Mouse (Mus musculus) midbrain, postnatal 0 days (tissue): ENCODE results near the gene Gls2. TPM values are rescaled to one million over a fixed set of nuclear protein-coding genes. Genes with fewer than 3 reads are reported as not detected.

Experiments
- ATAC-seq: fragments of 200-750 bp; cut with Nextera tagmentation; 2 replicates; pipeline ENCODE4 v1.8.0; 2017; ENCODE audit warnings: moderate number of reproducible peaks, mild to moderate bottlenecking, moderate TSS enrichment, moderate library complexity; ENCODE audit not compliant: low FRiP score
- DNase-seq: peaks from one replicate; pipeline ENCODE4 v3.0.0-alpha.2; 2015; ENCODE audit warnings: low spot score
- H3K27ac ChIP-seq: fragments of 300-500 bp; sonication (generic); 2 replicates; pipeline ENCODE4 v1.5.1; 2014; ENCODE audit warnings: low read depth, mild to moderate bottlenecking, low read length, mixed read lengths
- H3K27me3 ChIP-seq: fragments of 300-500 bp; sonication (generic); 2 replicates; pipeline ENCODE4 v1.6.1; 2014; ENCODE audit warnings: low read length, control low read depth, mixed read lengths; ENCODE audit not compliant: insufficient read depth
- H3K36me3 ChIP-seq: fragments of 300-500 bp; sonication (generic); 2 replicates; pipeline ENCODE4 v1.6.1; 2014; ENCODE audit warnings: low read length, control low read depth, mixed read lengths; ENCODE audit not compliant: insufficient read depth
- H3K4me1 ChIP-seq: fragments of 300-500 bp; sonication (generic); 2 replicates; pipeline ENCODE4 v1.6.1; 2014; ENCODE audit warnings: mild to moderate bottlenecking, control low read depth, antibody characterized with exemption, low read length, mixed read lengths; ENCODE audit not compliant: insufficient read depth
- H3K4me2 ChIP-seq: fragments of 300-500 bp; sonication (generic); 2 replicates; pipeline ENCODE4 v1.6.1; 2014; ENCODE audit warnings: low read depth, mild to moderate bottlenecking, low read length, mixed read lengths; ENCODE audit not compliant: poor library complexity, severe bottlenecking
- H3K4me3 ChIP-seq: fragments of 300-500 bp; sonication (generic); 2 replicates; pipeline ENCODE4 v1.5.1; 2014; ENCODE audit warnings: low read depth, mild to moderate bottlenecking, low read length, moderate library complexity
- H3K9ac ChIP-seq: fragments of 300-500 bp; sonication (generic); replicated peaks from 2 replicates; pipeline ENCODE4 v1.6.1; 2014; ENCODE audit warnings: mild to moderate bottlenecking, low read length, moderate library complexity, mixed read lengths; ENCODE audit not compliant: poor library complexity, severe bottlenecking
- H3K9me3 ChIP-seq: fragments of 300-500 bp; sonication (generic); 2 replicates; pipeline ENCODE4 v1.6.1; 2016; ENCODE audit warnings: low read length, control low read depth
- CTCF ChIP-seq: IDR thresholded peaks from 2 replicates; pipeline ENCODE4 v1.5.1; 2016; ENCODE audit warnings: antibody characterized with exemption, mild to moderate bottlenecking
- WGBS: fragments of 180-500 bp; shearing (Covaris S2); extraction: QIAGEN DNeasy Blood & Tissue Kit; methylation state at CpG from one replicate; pipeline ENCODE4 v1.1.7; 2014; 5-methylcytosine and 5-hydroxymethylcytosine counted together
- polyA plus RNA-seq: library from polyadenylated mRNA; unstranded; fragments of >200 nt; fragmentation: Nextera tagmentation; extraction: Ambion mirVana; gene quantifications from 2 replicates; pipeline ENCODE4 v1.2.1, GENCODE M21; 2015
- total RNA-seq: library from RNA; depleted of rRNA; stranded (reverse); fragments of >200 nt; gene quantifications from 2 replicates; pipeline ENCODE4 v1.2.3, GENCODE M21; 2014

Gls2 gene
- total and polyA plus RNA-seq, 2 experiments from 2014 or later: 1.2 to 4.4 TPM

DNA sequence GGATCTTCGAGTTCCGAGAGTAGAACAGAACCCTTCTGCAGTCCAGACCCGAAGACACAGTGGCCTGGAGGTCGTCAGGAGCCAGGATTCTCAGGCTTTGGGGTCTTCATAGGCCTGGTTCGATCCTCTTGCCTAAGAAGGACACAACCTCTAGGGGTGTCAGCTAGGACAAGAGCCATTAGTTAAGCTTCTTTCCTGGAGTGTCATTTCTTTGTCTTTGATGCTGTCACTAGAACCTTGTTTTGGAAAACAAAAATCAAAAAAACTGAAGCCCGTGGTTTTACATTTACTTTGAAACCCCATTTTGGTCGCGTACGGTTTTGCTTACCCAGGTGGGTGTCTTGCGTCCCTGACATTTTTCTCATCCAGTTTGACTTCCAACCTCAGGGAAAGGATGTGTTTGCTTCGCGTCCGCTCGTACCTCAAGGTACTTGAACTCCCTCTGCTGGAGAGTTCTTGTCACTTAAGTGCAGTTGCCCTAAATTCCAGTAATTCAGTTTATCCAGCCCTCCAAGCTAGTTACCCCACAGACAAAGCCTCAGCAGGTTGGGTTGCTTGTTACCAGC is 38.2 kb downstream of the Gls2 start:
- WGBS: under 1% methylated on average over 14 of the region's 14 CpGs
- no peaks in the 10 kb centered on the region for H3K4me1 ChIP-seq
- peak overlapping the region; percentile 73 for H3K4me3 ChIP-seq
- ATAC-seq: peak; percentile 67
- peak overlapping the region; percentile 90 for H3K27ac ChIP-seq
- H3K9ac ChIP-seq: peak overlapping the region; percentile 67
- H3K27me3 ChIP-seq: no peaks in the 10 kb centered on the region
- peak; percentile 87 for DNase-seq
- no peaks in the 10 kb centered on the region for H3K36me3 ChIP-seq
- no peaks in the 10 kb centered on the region for H3K9me3 ChIP-seq
- TF ChIP-seq CTCF: peak; percentile 83
- H3K4me2 ChIP-seq: peak overlapping the region; percentile 46

DNA sequence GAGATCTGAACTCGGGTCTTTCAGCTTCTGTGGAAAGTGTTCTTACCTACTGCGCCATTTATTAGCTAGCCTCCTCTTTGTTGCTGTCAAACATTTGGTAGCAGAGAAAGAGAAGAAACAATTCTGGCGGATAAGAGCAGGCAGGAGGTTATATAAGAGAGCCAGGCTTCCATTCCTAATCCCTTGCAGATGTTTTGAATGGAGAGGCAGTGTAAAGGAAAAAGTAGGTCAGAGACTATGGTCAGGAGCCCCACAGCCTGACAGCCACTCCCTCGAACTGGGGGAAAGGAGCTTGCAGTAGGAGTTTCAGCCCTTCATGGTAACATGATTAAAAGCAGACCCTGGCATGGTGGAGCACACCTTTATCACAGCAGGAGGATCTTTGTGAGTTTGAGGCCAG is 42.1 kb downstream of the Gls2 start:
- Histone ChIP-seq H3K4me2 (no peak overlapping the region), H3K4me3 (no peak overlapping the region), H3K27ac (no peak overlapping the region), H3K4me1 (no peaks in the 10 kb centered on the region), H3K36me3 (no peaks in the 10 kb centered on the region), H3K9me3 (no peaks in the 10 kb centered on the region), H3K27me3 (no peaks in the 10 kb centered on the region), H3K9ac (no peak overlapping the region)
- 47% methylated on average over 4 of the region's 4 CpGs for WGBS
- ATAC-seq: no peak
- TF ChIP-seq CTCF: no peak
- DNase-seq: no peak

GRCm38 (mm10) chr10:128237807-128238480 is 43.7 kb downstream of the Gls2 start:
- H3K27me3 ChIP-seq: no peaks in the 10 kb centered on the region
- H3K36me3 ChIP-seq: no peaks in the 10 kb centered on the region
- H3K9ac ChIP-seq: no peak overlapping the region
- H3K27ac ChIP-seq: no peak overlapping the region
- ATAC-seq (no peak), DNase-seq (peak; percentile 3)
- no peak for TF ChIP-seq CTCF
- H3K4me2 ChIP-seq: no peak overlapping the region
- H3K4me1 ChIP-seq: no peaks in the 10 kb centered on the region
- WGBS: 65% methylated on average over 15 of the region's 15 CpGs
- H3K9me3 ChIP-seq: no peaks in the 10 kb centered on the region
- H3K4me3 ChIP-seq: no peak overlapping the region

- no peak overlapping the region for H3K4me2 ChIP-seq
- no peaks in the 10 kb centered on the region for H3K36me3 ChIP-seq
- ATAC-seq (no peak), DNase-seq (no peak)
- H3K9ac ChIP-seq: no peak overlapping the region
- no peak for TF ChIP-seq CTCF
- H3K9me3 ChIP-seq: no peaks in the 10 kb centered on the region
- H3K4me1 ChIP-seq: no peaks in the 10 kb centered on the region
- no peak overlapping the region for H3K4me3 ChIP-seq
- no peaks in the 10 kb centered on the region for H3K27me3 ChIP-seq
- no peak overlapping the region for H3K27ac ChIP-seq
- WGBS: 96% methylated on average over 4 of the region's 4 CpGs
These were observed 44.9 kb downstream of the Gls2 start for GRCm38 (mm10) chr10:128239140-128239539.

GRCm38 (mm10) chr10:128240131-128240530 is 45.9 kb downstream of the Gls2 start:
- ATAC-seq: no peak
- no peak for DNase-seq
- Histone ChIP-seq H3K27ac (no peak overlapping the region), H3K4me3 (no peak overlapping the region), H3K27me3 (no peaks in the 10 kb centered on the region), H3K4me1 (no peaks in the 10 kb centered on the region), H3K36me3 (no peaks in the 10 kb centered on the region), H3K4me2 (no peak overlapping the region), H3K9ac (no peak overlapping the region), H3K9me3 (no peaks in the 10 kb centered on the region)
- no peak for TF ChIP-seq CTCF
- WGBS: 94% methylated on average over 18 of the region's 18 CpGs

DNA sequence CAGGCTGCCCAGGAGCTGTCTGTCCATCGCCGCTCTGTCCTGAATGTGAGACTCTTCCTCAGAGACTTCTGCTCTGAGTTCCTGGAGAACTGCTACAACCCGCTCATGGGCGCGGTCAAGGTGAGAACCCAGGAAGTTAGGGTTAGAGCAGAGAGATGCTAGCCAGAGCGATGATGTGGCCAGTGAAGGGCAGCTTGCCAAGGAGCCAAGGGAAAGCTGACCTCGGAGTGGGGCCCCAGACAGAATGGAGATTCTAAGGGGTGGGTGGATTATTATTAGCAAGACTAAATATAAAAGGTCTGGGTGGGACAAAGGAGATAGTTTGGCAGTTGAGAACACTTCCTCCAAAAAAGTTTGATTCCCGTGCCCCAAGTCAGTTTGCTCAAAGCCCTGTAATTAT is 49.0 kb downstream of the Gls2 start:
- peaks cover 6% of the 10 kb centered on the region for H3K36me3 ChIP-seq

More for the DNA sequence above, 49.0 kb downstream of the Gls2 start:
- Histone ChIP-seq H3K27me3 (no peaks in the 10 kb centered on the region), H3K4me3 (no peak overlapping the region), H3K9ac (no peak overlapping the region), H3K4me2 (no peak overlapping the region), H3K27ac (no peak overlapping the region), H3K4me1 (no peaks in the 10 kb centered on the region), H3K9me3 (no peaks in the 10 kb centered on the region)
- DNase-seq (no peak), ATAC-seq (no peak)
- WGBS: 96% methylated on average over 8 of the region's 8 CpGs
- TF ChIP-seq CTCF: no peak
